Mouse (Mus musculus) heart, postnatal 25 days (tissue): ENCODE data around the gene Chchd6. TPM values are rescaled to one million over a fixed set of nuclear protein-coding genes. Genes with fewer than 3 reads are reported as not detected.

ENCODE experiments used
- DNase-seq: peaks from one replicate; pipeline ENCODE4 v3.0.0; 2022; ENCODE audit warnings: low spot score
- intact Hi-C: fragments of 180-260 bp; cut with DNase I; formaldehyde crosslinking; loops from one replicate; pipeline ENCODE4 v1.15.1; 2025
- total RNA-seq, 2 experiments: library from RNA; stranded (reverse); gene quantifications; 2 replicates each; pipeline ENCODE4 v1.2.3; 2021

Gene Chchd6
- total RNA-seq, 2 experiments from 2014 or later, result 10.1 to 13.5 TPM

DNA sequence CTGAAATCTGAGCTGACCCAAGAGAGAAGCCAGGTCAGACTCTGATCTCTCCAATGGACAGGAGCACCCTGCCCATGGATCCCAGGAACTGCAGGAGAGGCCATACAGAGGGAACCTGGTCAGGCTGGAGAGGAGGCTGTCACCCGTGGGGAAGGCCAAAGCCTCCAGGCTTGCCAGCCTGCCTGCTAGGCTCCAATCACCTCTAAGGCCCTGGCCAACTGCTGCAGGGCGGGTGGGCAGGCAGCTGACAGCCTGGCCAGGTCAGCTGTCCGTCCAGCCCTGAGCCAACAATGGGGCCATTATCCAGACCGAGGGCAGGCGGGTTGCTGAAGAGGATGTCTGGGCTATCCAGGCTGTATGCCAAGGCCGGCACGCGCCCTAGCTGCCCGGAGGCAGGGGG lies 247.1 kb downstream of the Chchd6 start:
- DNase-seq, result no peak
- intact Hi-C loops, result loop anchor here (5.0 kb wide), 1 partner anchor 284 kb away; no protein-coding TSS in a partner anchor

DNA sequence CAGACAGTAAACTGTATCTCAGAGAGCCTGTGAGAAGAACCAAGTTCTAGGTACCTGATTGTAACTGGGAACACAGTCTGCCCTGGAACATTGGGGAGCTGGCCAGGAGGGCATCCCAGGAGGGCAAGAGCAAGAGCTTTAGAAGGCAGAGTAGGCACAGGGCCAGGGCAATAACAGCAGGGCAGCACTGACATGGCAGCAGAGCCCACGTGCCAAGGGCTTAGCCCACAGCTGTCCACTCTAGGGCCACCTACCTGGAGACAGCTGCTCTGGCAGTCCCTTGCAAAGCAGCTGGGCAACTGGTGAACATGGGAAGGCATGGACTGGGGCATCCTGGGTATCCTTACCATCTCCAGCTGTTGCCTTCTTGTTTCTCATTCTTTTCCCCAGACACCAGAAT lies 247.7 kb downstream of the Chchd6 start:
- no peak for DNase-seq
- intact Hi-C loops, result loop anchor here (5.0 kb wide), 1 partner anchor 285 kb away; no protein-coding TSS in a partner anchor

DNA sequence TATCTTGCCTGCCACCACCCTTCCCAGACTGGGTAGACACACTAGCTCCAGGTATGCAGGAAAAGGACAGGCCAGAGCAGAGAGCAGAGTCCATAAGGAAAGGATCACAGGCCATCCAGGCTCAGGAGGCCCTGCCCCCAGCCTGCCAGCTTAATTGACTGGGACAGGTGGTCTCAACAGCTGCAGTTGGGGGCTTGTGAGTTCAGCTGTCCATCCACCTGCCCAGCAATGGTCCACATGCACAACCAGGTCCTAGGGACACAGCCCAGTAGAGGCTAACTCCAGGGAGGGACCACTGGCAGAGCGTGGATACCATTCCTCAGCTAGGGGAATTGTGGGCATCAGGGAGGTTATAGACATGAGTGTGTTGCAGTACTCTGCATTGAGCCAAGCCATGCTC lies 249.6 kb downstream of the Chchd6 start:
- DNase-seq, result no peak
- intact Hi-C loops, result loop anchor here (5.0 kb wide), 1 partner anchor 286 kb away; no protein-coding TSS in a partner anchor

DNA sequence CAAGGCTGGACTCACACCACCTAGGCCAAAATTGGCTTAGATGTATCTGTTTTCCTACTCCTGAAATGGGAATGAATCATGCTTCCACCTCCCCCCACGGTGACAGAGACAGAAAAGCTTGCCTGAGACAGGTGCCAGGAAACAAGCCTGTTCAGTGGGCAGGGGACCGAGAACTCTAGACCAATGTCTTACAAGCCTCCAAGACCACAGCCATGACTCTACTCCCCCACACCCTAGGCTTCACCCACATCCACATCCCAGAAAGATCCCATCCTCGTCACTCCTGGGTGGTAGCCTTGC lies 250.0 kb downstream of the Chchd6 start:
- DNase-seq, result no peak
- intact Hi-C loops, result loop anchor here (5.0 kb wide), 1 partner anchor 287 kb away; no protein-coding TSS in a partner anchor

DNA sequence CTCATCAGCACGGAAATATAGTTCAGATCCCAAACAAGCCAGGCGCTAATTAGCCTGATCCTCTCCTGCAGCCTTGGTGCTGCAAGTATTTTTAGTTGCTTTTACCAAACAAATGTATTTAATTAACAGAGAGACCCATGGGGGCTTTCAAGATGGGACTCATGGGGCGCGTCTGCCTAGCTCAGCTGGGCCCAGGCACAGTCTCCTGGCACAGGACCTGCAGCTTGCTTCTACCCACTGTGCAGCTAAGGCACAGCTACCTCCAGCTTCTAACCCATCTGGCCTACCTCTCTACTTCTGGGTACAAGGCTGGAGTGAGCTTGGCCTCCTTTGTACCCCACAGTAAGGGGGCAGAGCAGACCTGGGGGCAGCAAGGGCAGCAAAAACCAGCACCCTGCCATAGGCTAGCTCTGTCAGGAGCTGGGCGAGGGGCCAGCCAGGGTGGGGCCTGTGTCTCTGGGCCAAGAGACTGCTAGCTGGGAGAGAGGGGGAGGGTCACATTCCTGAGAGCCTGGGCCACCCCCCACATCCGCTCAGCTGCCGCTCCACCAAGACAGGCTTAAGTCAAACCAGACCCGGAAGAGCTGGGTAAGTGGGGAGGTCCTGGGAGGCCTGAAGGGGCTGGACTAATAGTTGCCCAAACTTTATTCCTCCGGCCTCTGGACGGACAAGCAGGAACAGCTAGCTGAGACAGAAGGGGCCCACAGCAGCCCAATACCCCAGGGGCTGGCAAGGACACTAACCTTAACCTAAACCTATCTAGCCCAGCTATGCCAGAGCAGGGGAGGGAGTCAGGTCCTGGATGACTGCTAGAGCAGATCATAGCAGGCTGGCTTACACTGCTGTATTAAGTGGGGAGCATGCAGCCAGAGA lies 250.6 kb downstream of the Chchd6 start:
- peak; percentile 84 for DNase-seq
- intact Hi-C loops, result loop anchor here (5.0 kb wide), 2 partner anchors 103 to 287 kb away; no protein-coding TSS in a partner anchor

DNA sequence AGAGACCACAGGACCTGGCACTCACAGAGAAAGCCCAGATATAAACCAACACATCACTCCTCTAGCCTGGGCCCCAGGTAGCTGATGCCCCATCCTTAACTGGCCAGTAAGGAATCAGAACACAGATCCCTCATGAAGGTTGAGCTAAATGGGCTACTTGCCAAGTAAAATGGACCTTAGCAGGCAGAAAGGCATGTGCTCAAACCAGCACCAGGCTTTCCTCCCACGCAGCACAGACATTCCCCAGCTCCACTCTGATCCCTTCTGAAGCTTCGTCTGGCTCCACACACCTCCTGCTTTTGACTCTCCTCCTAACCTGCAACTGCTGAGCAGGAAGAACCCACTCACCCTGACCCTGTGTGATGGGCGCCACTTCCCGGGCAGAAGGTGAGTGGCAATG lies 253.5 kb downstream of the Chchd6 start:
- intact Hi-C loops, result loop anchor here (5.0 kb wide), 1 partner anchor 100 kb away; no protein-coding TSS in a partner anchor
- no peak for DNase-seq

DNA sequence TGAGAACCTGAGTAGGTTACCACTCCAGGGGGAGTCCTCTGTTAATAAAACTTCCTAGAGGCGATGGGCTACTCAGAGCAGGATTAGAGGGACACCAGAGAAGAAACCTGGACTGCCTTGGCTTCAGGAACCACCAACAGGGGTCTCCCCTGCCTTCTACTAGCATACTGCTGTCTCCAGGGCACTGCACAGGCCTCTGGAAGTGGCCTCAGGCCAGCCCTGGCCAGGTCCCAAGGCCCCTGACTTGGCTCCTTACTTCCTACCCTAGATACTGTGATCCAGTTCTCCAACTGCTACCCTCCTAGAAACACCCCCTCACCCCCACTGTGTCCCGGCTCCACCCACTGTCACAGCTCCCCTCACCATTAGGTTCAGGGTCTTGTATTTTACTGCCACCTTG lies 256.0 kb downstream of the Chchd6 start:
- intact Hi-C loops, result loop anchor here (5.0 kb wide), 1 partner anchor 213 kb away; no protein-coding TSS in a partner anchor
- DNase-seq, result peak; percentile 58

DNA sequence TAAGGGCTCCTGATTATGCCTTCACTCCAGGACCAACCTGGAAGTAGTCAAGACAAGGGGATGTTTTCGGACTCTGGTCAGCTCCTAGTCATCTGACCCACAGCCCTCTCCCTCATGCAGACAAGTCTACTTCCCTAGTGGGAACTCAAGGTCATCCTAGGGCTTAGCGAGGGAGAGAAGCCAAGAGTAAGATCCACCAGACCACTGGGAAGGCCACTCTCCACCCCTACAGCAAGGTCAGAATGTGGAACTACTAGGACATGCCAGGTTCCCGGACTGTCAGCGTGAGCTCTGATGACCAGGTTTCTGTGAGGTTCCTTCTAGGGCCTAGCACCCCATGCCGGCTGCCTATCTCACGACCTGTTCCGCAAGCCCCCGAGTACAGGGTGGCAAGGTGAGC lies 256.7 kb downstream of the Chchd6 start:
- no peak for DNase-seq
- intact Hi-C loops, result loop anchor here (5.0 kb wide), 1 partner anchor 214 kb away; no protein-coding TSS in a partner anchor

DNA sequence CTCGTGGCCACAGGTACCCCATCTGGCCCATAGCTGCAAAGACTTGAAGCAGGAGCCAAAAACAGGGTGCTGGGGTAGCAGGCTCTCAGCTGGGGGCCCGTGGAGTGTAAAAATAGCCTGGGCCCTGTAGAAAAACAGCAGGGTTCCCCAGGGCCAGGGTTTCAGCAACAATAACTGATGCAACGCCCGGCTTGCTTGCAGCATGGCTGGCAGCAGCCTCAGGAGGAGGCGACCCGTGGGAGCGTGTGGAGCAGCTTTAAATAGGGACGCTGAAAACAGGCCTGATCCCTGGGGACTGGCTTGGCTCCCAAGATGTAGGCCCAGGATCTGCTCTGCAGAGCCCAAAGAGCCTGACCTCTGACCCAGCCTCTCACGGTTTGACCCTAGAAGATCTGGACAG lies 257.9 kb downstream of the Chchd6 start:
- no peak for DNase-seq
- intact Hi-C loops, result loop anchor here (5.0 kb wide), 1 partner anchor 215 kb away; no protein-coding TSS in a partner anchor

DNA sequence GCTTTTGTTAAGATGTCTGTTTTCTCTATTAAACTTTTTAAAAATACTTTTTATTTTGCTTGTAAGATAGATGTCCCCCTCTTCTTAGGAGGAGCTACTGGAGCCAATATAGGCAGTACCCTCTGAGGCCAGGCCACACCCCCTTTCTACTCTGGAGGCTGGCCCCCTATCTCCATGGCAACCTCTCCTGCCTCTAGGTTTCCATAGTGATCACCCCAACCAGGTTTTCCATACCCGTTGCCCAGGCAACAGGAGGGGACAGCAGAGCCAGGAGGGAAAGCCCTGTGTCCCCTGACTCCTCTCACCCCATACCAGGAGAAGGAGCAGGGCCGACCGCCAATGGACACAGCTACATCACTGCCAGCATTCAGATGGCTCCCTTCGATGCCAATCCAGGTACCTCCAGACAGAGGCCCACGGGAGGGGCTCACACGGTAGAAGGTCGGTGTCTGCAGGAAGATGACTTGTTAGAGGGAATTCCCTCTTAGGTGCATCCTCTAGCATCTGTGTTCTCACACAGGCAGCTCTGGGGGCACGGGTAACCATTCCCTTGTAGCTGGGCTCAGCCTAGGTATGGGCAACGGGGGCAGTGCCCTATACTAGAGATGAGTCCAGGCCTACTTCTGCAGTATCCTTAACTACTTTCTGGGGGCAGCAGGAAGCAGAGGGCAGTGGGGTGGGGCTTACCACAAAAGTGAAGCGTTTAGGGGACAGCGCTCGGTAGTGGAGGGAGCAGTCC lies 261.3 kb downstream of the Chchd6 start:
- no peak for DNase-seq
- intact Hi-C loops, result no loop called here

Other genes with a start within 250 kb of the Chchd6 start
- 10 to 100 TPM; 21.2 to 28.7 TPM for gene Plxna1, start 233.0 kb downstream of the Chchd6 start, total RNA-seq
- gene Txnrd3, start 48.3 kb upstream of the Chchd6 start, total RNA-seq, result 10 to 100 TPM; 15.0 to 15.8 TPM
- not detected for gene Vmn1r40, start 111.9 kb upstream of the Chchd6 start, total RNA-seq
- gene Vmn1r41, start 145.1 kb upstream of the Chchd6 start, total RNA-seq, result not detected